Mouse (Mus musculus): Measurements from ENCODE around the gene Ube2a. TPM values are rescaled to one million over a fixed set of nuclear protein-coding genes. Genes with fewer than 3 reads are reported as not detected.
A peak's percentile ranks its signal among the peaks of the same experiment; 100 is the strongest.
"Not testable (repeated sequence)": the region's sequence is repeated elsewhere in the genome, so short reads cannot be mapped to it uniquely, and the experiment has no call there.

The Ube2a gene
- total RNA-seq, 1 experiment from 2014 or later, result 18.5 TPM

DNA sequence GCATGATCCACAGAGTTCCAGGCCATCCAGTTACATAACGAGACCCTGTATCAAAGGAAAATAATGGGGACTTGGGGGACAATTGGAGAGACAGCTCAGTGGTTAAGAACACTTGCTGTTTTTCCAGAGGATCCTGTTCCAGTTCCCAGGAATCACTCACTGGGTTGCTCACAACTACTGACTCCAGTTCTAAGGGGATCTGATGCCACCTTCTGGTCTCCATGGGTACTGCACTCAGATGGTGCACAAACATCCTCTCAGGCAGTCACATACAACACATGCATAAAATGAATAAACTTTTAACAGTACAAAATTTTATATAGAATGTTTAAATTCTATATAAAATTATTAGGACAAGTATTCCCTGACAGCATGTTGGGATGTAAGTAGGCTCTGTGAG, 11.0 kb downstream of the Ube2a start:
- ATAC-seq (ENCODE audit: extremely low read depth, insufficient number of reproducible peaks, low FRiP score, poor library complexity, severe bottlenecking), result no peak

- not testable (repeated sequence) for ATAC-seq (ENCODE audit: extremely low read depth, insufficient number of reproducible peaks, low FRiP score, poor library complexity, severe bottlenecking)
Observed at GRCm38 (mm10) chrX:36898931-36899330, 25.2 kb downstream of the Ube2a start.

- no peak for ATAC-seq (ENCODE audit: extremely low read depth, insufficient number of reproducible peaks, low FRiP score, poor library complexity, severe bottlenecking)
Observed at GRCm38 (mm10) chrX:36901655-36902054, 28.0 kb downstream of the Ube2a start.

- ATAC-seq (ENCODE audit: extremely low read depth, insufficient number of reproducible peaks, low FRiP score, poor library complexity, severe bottlenecking), result no peak; the same call in 1 of the 2 replicates
Observed at GRCm38 (mm10) chrX:36902321-36903114, 28.8 kb downstream of the Ube2a start, which contains the start of gene Nkrf. Nkrf (minus strand) TSS chrX:36902899.

- ATAC-seq (ENCODE audit: extremely low read depth, insufficient number of reproducible peaks, low FRiP score, poor library complexity, severe bottlenecking), result peak; percentile 92
Observed at GRCm38 (mm10) chrX:36903115-36903768, 29.5 kb downstream of the Ube2a start.

GRCm38 (mm10) chrX:36906539-36906938, 32.8 kb downstream of the Ube2a start:
- ATAC-seq (ENCODE audit: extremely low read depth, insufficient number of reproducible peaks, low FRiP score, poor library complexity, severe bottlenecking), result no peak

GRCm38 (mm10) chrX:36911343-36911742, 37.6 kb downstream of the Ube2a start:
- no peak for ATAC-seq (ENCODE audit: extremely low read depth, insufficient number of reproducible peaks, low FRiP score, poor library complexity, severe bottlenecking)

DNA sequence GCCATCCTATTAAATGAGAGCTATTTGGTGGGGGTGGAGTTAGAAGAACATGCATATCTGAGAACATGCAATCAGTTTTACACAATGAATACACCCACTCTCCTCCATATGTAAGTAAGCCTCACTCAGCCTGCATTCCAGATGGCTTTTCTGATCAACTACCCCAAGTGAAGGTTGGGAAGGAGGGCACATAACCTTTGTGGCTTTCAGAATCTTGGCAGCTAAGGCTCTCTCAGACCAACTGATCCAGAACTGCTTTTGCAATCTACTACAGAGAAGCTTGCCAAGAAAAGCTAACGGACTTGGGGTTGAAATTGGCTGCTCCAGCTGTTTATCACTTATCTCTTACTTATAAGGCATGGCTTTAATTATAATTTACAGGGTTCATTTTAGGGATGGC, 44.0 kb downstream of the Ube2a start:
- ATAC-seq (ENCODE audit: extremely low read depth, insufficient number of reproducible peaks, low FRiP score, poor library complexity, severe bottlenecking), result no peak

DNA sequence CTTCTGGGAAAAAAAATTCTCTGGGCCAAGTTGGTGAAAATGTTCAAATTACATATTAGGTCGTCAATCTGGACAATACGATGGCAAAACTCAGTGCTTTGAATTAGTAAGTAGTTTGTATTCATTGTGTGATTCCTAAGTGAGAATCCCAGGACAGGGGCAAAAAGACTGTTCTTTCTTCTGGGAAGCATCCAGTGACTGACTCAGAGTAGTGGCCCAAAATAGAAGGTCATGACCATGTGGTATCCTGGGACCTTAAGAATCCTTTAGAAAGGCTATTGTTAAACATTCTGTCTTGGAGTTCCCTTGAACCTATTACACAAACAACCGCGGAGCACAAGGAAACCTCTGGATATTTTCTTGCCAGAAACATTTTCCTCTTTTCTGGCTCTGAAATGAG, 47.6 kb downstream of the Ube2a start:
- ATAC-seq (ENCODE audit: extremely low read depth, insufficient number of reproducible peaks, low FRiP score, poor library complexity, severe bottlenecking), result no peak

GRCm38 (mm10) chrX:36928791-36929190, 55.1 kb downstream of the Ube2a start:
- no peak for ATAC-seq (ENCODE audit: extremely low read depth, insufficient number of reproducible peaks, low FRiP score, poor library complexity, severe bottlenecking)

DNA sequence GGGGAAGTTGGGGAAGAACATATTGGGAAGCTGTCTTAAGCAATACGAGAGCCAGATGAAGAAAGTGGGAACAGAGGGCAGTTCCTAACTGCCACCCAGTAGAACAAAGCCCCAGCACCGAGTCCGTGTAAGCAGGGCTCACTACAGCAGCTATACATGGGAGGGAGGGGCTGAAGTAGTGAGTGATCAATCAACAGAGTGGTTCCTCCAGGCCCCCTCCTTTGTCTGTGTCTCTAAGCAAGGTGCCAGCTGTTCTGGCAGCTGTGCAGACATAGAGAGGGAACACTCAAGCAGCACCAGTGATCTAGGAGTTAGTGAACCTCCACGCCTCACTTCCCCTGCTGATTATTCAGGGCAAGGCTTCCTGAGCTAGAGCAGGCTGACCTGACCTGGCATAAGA, 56.0 kb downstream of the Ube2a start:
- ATAC-seq (ENCODE audit: extremely low read depth, insufficient number of reproducible peaks, low FRiP score, poor library complexity, severe bottlenecking), result no peak

GRCm38 (mm10) chrX:36930574-36930973, 56.9 kb downstream of the Ube2a start:
- no peak for ATAC-seq (ENCODE audit: extremely low read depth, insufficient number of reproducible peaks, low FRiP score, poor library complexity, severe bottlenecking)

Other genes with a start within 250 kb of the Ube2a start
- 4.2 and 7.4 TPM in 2 replicates for gene Akap17b, start 228.5 kb upstream of the Ube2a start, total RNA-seq (2017)
- 0.35 and 1.7 TPM in 2 replicates for gene Slc25a43, start 130.2 kb upstream of the Ube2a start, total RNA-seq (2017)
- gene Slc25a5, start 78.2 kb upstream of the Ube2a start, total RNA-seq (2017), result 239 and 243 TPM in 2 replicates
- 44.5 and 47.8 TPM in 2 replicates for gene C330007P06Rik, start 211 bp downstream of the Ube2a start, total RNA-seq (2017)
- gene Nkrf, start 29.0 kb downstream of the Ube2a start, total RNA-seq (2017), result 5.5 and 5.7 TPM in 2 replicates
- 74.5 and 78.8 TPM in 2 replicates for gene Sept6, start 117.9 kb downstream of the Ube2a start, total RNA-seq (2017)
- gene Sowahd, start 174.9 kb downstream of the Ube2a start, total RNA-seq (2017), result not detected in 2 replicates
- 888 and 1,013 TPM in 2 replicates for gene Rpl39, start 211.5 kb downstream of the Ube2a start, total RNA-seq (2017)
- gene Upf3b, start 236.4 kb downstream of the Ube2a start, total RNA-seq (2017), result 51.4 and 64.9 TPM in 2 replicates

Measured in neutrophil, adult 5-6 weeks (primary cell).